Mouse (Mus musculus): ENCODE data around the gene Runx2.

GRCm38 (mm10) chr17:44782366-44782765 lies 32.2 kb downstream of the Runx2 start:
- TF ChIP-seq CTCF (conservative IDR thresholded peaks at IDR 0.05; ENCODE audit: insufficient read depth, insufficient read length, low read depth, low read length) = no peak
- no peak for TF ChIP-seq POLR2A (IDR thresholded peaks at IDR 0.05; ENCODE audit: low read depth, low read length)
